Mouse (Mus musculus) liver, adult 2 months (tissue): ENCODE measurements around the gene Il1b.

Experiments
- CTCF ChIP-seq: fragments of 200-500 bp; IDR thresholded peaks from 2 replicates; pipeline ENCODE4 v1.5.1; 2011; ENCODE audit warnings: low read depth, low read length, control low read depth
- POLR2A ChIP-seq: fragments of 200-500 bp; IDR thresholded peaks from 2 replicates; pipeline ENCODE4 v1.6.1; 2011; ENCODE audit warnings: low read length, control low read depth; ENCODE audit not compliant: insufficient read depth; ENCODE audit errors: extremely low read depth

- no peak for TF ChIP-seq POLR2A
- TF ChIP-seq CTCF: no peak
These were observed 31.4 kb upstream of the Il1b start for GRCm38 (mm10) chr2:129402330-129402729.
